Mouse (Mus musculus) gastrocnemius, postnatal 4 days (tissue): ENCODE measurements around the gene Sinhcaf. TPM values are rescaled to one million over a fixed set of nuclear protein-coding genes. Genes with fewer than 3 reads are reported as not detected.

Source experiments
- DNase-seq, 2 experiments: peaks; one replicate each; pipeline ENCODE4 v3.0.0; 2021 to 2022; ENCODE audit warnings: low spot score in 2 of 2, mixed read lengths in 2 of 2
- total RNA-seq, 2 experiments: library from RNA; stranded (reverse); gene quantifications; 2 replicates each; pipeline ENCODE4 v1.2.3; 2021

The Sinhcaf gene
- total RNA-seq, 2 experiments from 2014 or later: 8.3 to 12.0 TPM

GRCm38 (mm10) chr6:148894888-148895772, 51.1 kb downstream of the Sinhcaf start:
- DNase-seq: no peak

DNA sequence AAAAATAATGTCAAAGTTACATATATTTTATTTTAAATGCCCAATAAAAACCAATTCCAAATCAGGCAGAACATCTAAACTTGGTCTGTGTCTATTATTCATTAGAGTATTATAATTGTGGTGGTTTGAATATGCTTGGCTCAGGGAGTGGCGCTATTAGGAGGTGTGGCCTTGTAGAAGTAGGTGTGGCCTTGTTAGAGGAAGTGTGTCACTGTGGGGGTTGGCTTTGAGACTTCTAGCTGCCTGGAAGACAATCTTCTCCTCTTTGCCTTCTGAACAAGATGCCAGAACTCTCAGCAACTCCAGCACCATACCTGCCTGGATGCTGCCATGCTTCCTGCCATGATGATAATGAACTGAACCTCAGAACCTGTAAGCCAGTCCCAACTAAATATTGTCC, 72.4 kb downstream of the Sinhcaf start:
- no peak for DNase-seq

Other genes starting within 250 kb of the Sinhcaf start
- gene Ipo8, start 115.0 kb downstream of the Sinhcaf start, total RNA-seq: 10 to 100 TPM; 27.3 to 27.7 TPM
- gene Caprin2, start 50.2 kb downstream of the Sinhcaf start, total RNA-seq: 10 to 100 TPM; 17.9 to 20.2 TPM
- gene Dennd5b, start 155.2 kb upstream of the Sinhcaf start, total RNA-seq: 10 to 100 TPM; 16.9 to 21.1 TPM
- not detected for gene Gm10203, start 183.7 kb upstream of the Sinhcaf start, total RNA-seq
- 1 to 10 TPM; 8.0 to 9.0 TPM for gene Etfbkmt, start 193.4 kb upstream of the Sinhcaf start, total RNA-seq
- gene Amn1, start 242.2 kb upstream of the Sinhcaf start, total RNA-seq: 10 to 100 TPM; 13.6 to 15.8 TPM